Mouse (Mus musculus) gastrocnemius, adult 8-10 months (tissue): ENCODE results near the gene Limch1. TPM values are rescaled to one million over a fixed set of nuclear protein-coding genes. Genes with fewer than 3 reads are reported as not detected.

ENCODE experiments used
- DNase-seq, 2 experiments: peaks; one replicate each; pipeline ENCODE4 v3.0.0; 2022; ENCODE audit warnings: low spot score in 2 of 2
- total RNA-seq, 4 experiments: library from RNA; stranded (reverse); gene quantifications; 2 replicates each; pipeline ENCODE4 v1.2.4; 2022

The Limch1 gene
- total RNA-seq, 4 experiments from 2014 or later: 110 to 128 (median 121) TPM

DNA sequence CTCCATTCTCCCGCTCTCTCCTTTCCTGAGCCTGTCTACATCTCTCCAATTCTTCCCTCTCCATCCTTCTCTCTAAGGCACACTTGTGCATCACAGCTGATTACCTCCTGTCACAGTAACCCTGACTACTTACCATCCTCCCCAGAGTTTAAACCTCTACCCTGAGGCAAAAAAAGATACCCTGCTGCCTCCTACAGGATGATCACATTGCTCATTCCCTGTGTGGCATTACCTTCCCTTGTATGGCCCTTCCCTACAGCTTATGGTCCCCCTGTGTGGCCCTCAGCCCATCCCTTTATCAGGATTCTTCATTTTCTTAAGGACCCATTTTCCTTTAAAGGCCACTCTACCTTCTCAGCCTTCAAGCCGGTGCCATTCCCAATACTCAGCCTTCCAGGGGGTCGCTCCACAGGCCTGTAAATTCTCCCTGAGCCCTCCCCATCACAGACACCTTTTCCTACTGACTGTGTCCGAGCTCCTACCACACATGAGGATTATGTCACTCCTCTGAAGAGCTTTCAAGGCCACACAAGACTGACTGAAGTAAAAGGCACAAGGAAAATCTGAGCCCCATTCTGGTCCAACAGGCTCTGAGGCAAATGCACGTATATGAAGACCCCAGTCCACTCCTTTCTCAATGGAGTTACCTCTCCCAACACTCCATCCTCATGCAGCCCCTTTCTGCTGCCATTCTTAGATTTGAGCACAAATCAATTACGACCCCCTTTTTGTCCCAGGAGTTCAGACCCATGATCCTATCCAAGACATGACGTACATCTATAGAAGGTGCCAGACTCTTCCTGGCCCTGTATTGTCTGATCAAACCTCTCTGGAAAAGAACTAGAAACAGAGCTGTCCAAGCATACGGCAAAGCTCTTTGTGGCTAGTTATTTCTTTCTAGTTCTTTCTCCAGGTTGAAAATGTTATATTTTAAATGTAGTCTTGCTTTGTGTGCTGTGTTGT is 172.0 kb downstream of the Limch1 start:
- no peak for DNase-seq

DNA sequence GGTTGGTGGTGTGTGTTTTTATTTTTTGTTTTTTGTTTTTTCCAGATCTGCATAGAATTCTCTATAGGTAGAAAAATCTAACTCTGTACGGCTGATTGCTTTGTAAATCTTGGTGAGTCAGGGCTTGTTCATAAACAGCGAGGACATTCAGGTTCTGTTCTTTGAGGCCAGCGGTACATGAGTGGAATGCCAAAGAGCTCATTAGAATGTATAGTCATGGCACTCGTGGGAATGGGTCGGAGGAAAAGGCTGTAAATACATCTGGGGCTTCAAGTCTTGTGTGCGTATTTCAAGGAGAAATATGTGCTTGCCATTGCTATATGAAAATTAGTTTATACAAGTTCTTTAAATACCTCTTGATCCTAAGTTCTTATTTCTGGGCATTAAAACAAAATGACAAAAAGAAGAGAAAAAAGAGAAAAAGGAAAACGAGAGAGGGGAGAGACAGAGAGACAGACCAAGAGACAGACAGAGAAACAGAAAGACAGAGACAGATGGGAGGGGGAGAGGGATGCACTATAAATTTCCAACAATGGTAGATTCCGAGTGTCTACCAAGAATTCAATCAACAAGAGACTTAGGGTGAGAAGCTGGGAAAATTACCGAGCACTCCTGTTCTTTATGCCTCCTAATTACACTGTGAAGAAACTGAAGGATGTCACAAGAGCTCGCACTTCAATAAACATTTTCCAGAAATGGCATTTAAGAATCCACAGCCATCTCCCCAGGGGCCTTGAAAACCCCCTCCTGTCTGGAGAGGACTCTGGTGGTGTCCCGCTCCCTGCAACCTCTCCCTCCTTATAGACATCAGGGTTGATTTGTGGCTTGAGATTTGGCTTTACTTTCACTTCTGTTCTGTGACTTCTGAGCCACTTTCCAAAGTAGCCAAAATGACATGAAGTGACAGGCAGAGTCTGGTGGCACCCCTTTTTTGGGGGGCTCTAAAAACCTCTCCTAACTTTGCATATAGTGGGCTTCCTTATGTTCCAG is 173.0 kb downstream of the Limch1 start:
- DNase-seq: no peak

DNA sequence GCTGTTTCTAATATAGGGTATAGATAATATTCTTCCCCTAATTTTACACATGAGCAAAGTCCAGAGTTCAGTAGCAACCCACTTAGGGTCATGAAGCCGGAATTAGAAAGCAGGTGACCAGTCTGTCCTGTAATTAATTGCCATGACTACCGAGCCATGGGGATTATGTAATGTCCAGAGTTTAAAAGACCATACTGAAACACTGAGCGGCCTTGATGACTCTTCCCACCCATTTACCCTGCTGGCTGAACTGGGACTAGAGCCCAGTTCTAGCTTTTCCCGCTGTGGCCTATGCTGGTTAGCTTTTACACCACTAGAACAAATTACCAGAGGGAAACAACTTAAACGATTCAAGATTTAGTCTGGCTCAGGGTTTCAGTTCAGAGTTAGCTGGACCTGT is 177.0 kb downstream of the Limch1 start:
- no peak for DNase-seq

DNA sequence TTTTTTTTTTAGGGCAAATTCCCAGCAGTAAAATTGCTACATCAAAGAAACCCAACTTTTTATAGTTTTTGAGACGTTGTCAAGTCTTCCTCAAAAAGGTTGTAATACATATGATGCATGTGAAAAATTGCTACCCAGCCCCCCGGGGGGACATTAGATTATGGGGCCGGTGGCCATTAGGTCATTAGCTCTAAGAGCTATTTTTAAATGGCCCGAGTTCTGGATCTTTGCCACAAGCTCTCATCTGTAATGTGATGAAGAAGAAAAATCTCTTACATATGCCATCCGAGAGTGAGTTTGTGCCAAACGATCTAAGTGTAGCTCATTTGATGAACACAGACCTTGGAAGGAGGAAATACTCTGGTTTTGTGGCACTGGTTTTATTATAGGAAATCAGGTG is 183.7 kb downstream of the Limch1 start:
- no peak for DNase-seq

DNA sequence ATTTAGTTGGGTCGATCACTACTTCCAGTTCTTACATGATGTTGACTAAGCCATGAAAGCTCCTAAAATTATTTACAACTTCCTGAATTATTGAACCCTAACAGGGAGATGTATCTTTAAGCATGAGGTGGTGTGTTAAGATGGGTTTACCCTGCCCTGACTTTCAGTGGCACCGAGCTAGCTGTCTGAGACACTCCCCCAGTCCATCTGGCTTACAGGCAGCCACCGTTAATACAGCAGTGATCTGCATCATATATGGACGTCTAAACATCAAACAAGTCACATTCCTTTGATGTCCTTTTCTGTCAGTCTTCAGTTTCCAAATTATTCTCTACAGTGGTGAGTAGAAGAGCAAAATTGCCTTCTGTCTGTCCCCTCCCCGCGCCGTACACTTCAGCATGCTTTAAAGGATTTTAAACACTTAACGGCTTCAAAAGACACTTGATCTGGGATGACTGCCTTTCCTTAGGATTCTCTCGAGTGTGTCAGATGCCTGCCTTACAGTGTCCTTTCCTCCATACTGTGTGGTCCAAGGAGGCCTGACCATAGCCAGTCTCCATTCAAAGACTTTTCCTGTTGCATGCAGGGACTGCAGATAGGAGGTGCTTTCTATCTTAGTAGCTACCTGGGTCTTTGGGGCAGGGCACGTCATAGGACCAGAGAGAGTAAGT is 187.6 kb downstream of the Limch1 start:
- no peak for DNase-seq

DNA sequence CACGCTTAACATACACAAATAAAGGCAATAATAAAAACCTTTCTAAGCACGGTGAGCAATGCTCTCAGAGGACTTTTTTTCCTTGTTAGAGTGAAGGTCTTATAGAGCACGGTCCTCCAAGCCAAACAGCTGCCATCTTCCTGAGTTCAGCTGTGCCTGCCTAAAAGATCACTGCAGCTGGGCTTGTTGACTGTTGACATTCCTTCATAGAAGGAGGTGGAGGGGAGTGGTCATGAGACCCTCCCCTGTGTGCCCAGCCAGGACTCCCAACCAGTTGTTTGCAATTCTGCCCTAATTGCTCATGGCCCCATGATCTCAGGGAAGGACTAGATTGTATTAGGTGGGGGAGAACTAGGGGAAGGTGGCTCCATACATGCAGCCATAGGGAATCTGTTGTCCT is 189.0 kb downstream of the Limch1 start:
- no peak for DNase-seq

DNA sequence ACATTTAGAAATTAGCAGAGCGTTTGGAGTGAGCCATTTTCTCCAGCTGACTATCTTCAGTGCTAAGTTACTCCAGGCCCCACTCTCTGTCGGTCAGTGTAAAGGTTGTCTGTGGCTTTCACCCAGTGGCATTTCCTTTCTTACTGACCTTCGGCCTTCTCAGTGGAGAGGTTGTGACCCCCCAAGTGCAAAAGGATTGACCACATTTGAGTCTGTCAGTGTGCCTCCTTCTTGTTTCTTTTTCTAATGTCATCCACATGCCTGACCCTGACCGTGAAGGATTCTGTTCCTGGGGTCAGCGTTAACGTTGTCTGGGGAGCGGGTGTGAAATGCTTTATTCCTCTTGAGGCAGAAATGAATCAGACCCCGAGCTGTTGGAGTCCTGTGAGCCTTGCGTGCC is 191.7 kb downstream of the Limch1 start:
- DNase-seq: no peak

DNA sequence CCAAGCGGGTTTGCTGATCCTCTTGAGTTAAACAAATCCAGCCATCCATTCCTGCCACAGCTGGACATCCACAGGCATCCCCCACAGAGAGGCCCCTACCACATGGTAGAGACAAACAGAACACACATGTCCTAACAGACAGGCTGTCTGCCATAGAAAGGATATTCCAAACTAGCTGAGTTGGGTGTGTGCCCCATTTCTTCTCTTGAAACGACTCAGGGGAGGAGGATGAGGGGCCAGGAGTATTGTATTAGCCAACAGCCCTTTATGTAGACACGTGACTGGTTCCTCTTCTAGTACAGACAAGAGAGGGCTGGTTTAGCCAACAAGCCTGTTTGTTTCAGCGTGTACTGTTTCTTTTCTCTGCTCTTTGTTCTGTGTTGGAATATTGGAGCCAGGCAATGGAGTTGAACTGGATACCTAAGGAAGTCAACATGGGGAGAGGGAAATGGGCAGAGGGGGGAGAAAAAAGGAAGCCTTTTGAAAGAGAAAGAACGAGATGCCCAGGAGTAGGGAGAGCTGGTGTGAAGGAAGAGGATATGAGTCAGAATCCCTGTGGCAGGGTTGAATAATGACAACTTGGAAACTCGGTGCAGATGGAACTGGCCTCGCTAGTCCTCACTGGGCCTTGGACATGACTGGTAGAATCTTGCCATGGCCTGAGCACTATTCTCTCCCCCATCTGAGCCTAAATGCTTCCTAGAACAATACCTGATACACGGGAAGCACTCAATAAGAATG is 196.3 kb downstream of the Limch1 start:
- DNase-seq: no peak

DNA sequence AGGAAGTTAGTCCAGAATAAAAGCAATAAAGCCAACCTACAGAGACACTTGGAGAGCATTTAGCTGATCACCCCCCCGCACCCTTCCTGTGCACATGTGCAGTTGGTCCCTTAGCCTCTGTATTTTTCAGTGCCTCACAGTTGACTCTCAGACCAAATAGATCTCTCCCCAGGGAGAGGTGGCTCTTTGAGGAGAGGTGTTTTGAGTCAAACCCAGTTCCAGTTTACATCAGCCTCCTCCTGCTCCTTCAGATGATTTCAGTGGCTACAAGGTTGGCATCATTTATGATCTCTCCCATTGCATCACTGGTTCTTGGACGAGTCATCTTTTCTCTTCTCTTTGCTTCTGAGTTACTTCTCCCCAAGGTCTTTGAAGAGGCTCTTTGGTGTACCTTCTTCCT is 197.3 kb downstream of the Limch1 start:
- DNase-seq: no peak

DNA sequence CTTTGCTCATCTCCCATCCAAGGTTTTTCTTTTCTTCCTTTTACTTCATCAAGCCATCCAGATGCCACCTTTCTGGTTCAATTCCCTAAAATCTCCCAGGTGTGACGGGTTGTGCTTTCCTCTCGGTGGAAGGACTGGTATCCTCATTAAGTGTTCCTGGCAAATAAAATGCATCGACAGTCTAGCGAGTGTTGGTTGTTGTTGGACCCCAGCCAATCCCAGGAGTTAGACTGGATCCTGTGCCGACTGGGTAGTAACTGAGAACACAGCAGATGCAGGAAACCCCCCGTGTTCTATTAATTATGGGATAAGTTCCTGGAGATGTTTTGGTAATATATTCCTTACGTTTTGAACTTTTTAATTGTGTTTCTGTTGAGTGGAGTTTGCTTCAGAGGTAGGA is 197.9 kb downstream of the Limch1 start:
- DNase-seq: no peak

DNA sequence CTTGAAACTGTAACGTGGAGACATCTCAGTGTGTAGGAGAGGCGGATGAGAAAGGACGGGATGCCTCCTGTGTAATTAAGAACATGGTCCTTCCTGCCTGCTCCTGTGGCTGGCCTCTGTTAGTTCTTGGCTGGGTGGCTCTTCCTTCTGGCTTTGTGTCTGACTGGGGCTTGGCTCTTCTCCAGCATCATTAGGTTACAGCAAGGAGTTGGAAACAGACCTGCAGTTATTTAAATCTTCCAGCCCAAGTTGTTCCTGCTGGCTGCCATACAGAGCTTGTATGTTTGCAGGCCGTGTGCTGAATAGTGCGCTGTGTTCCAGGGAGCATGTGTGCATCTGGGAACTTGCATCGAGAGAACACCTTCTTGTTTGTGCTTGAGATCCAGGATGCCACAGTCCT is 202.3 kb downstream of the Limch1 start:
- peak; percentile 63 to 71 for DNase-seq

DNA sequence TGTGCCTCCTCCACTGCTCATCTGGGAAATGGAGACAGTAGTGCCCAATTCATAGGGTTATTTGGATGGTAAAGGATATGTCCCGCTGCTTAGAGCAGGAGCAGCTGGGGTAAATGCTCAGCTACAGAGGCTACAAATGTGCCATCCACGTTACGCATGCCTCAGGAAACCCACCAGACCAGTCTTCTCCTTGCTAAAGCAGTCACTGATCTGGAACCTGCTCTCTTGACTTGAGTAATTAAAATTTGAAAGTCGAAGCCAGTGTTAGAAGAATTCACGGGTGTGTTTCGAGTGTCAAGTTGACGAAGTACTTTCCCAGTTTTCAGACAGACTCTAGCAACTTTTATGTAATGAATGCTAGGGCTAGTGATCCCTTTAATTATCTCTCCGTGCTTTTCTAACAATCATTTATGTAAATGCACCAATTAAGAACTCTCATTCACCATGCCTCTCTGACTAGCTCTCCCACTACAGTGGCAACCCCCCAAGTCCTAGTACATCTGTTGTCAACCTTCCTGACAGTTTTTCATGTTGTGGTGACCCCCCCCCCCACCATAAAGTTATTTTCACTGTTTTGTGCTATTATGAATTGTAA is 203.6 kb downstream of the Limch1 start:
- DNase-seq: no peak

DNA sequence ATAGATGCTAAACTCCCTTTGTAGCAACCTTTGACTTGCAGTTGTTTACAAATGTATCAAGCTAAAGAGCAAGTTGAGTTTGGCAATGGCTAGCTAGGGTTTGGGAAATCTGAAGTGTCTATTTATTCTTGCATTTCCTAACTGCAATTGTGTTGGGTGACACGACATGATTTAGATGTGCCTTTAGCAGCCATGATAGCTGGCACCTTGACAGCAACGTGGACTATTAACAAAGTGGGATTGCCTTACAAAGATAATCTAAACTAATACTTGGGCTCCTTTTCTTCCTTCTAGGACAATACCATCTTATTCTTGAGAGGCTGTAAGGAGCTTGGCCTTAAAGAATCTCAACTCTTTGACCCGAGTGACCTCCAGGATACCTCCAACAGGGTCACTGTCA is 207.7 kb downstream of the Limch1 start:
- DNase-seq: no peak

DNA sequence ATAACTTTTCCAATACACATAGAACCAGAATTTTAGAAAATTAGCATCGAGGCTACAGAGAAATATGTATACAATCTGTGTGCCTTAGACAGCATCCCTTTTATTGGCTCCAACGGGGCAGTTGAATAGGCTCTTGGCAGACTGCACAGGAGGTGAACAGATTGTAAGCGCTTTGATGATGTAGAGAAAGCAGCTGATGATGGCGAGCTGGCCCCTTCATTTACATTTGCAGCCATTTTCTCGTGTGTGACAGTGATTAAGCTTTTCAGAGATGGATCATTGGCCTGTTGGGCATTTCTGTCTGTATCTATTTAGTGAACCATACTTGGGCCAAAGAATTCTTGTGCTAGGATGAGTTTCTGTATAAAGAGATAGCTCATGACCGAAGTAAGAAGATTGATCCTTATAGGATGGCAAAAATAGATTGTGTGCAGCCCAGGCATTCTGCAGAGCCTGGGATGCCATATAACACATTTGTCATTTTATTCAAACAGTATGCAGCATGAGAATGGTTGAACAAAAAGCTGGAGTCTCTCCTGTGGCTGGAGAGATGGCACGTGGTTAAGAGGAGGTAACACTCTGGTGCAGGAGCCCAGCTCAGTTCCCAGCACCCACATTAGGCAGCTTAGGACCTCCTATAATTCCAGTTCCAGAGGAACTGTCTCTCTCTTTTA is 208.5 kb downstream of the Limch1 start:
- no peak for DNase-seq

DNA sequence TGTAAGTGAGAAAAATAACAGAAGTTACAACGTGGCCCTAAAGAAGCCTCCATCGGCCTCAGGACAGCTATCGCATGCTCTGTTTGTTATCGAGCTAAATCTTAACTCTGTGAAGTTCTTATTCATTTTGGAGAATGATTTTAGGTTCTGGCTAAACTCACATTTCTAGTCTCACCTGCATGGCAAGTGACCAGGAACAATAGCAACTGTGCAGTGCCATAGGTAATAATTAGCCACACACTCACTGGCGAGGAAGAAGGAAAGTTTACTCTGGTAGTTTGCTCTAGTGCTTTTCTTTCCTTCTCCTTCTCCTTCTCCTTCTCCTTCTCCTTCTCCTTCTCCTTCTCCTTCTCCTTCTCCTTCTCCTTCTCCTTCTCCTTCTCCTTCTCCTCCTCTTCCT is 209.6 kb downstream of the Limch1 start:
- DNase-seq: no peak

DNA sequence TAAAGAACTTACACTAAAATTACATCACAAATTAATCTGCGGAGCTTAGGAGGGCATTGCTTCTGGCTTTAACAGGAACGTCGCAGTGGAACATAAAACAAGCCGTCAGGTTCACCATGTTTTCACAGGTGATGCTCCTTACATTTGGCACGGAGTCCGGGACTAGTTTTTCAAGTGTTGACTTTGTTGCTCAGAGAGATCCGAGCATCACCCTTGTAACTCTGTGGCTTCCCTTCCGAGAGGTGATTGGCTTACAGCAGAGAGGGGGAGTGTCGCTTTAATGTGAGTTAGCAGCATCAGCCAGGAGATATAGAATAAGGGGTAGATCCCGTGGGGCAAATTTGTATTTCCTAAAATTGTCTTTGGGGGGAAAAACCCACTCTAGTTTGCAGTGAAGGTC is 212.0 kb downstream of the Limch1 start:
- no peak for DNase-seq

DNA sequence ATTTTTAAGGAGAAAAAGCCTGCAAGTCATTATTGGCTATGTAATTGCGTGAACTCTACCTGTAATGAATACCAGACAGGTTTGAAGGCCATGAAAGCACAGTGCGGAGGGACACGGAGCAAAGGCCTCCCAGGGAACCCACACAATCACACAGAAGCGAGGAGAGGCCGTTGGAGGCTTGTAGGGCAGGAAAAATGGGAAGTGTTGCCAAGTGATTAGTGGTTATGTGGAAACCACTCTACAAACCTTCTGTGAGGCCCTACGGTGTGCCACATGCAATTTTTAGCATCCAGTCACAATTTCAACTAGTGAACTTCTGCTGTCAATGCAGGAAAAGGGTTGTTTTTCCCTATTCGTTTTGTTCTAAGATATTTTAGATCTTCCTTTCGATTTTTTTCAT is 212.5 kb downstream of the Limch1 start:
- DNase-seq: no peak

DNA sequence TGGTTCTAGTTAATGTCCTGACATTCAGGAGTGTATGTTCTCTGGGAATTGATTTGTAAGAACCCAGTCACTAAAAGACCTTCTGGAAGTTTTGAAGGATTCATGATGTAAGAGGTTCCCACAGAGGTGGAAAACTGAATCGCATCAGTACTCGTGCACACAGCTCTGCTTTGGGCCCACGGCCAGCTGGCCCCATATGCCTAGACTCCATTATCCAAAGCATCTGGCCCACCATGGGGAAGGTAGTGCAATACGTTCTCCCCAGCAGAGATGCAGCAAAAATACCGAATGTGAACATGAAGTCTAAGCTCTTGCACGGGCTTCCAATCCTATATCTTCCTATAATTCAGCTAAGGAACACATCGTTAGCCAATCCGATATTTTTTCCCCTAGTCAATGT is 214.3 kb downstream of the Limch1 start:
- DNase-seq: no peak

DNA sequence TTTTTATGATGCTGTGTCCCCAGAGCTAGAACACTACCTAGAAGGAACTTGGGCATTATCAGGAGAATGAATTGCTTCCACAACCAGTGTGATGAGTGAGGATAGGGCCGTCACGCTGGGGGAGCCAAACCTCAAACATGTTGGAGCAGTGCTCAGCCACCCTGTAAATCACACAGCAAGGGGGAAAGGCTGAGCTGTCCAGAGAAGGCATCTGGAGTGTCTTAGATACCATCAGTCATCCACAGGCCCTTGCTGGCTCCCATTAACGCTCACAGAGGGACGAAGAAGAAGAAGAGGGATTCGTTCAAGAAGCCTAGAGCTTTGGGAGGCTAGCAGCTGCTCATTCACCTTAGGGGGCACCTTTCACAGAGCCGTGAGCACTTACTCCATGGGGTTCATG is 219.8 kb downstream of the Limch1 start:
- no peak for DNase-seq

DNA sequence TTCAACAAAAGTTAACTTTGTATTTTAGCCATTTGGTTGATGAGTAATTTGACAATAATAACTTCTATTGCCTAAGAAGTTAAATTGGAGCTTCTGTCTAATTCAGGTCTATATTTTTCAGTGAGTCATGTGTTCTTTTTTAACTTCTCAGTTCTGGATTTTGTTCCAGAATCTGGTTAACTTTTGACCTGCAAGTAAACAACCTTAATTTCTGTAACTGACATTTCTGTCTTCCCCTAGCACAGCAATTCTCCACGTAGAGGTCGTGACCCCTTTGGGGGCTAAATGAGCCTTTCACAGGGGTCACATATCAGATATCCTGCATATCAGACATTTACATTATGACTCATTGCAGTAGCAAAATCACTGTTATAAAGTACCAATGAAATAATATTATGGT is 221.5 kb downstream of the Limch1 start:
- DNase-seq: no peak
